15 mouse cellular contexts compared by ENCODE assay signal in genomic region chr7:127890798-127891197, GRCm38 (mm10). TPM values are rescaled to one million over a fixed set of nuclear protein-coding genes. Genes with fewer than 3 reads are reported as not detected.
A peak's percentile ranks its signal among the peaks of the same experiment; 100 is the strongest.
DNase-seq lines count a peak whose midpoint lies in the region; ATAC-seq and TF ChIP-seq lines count a peak whose summit lies in the region.
"Had no signal": no experiment of that assay in that cellular context is flagged by ENCODE, and none has a peak within 500 bp of the region (broad histone marks: within the 10 kb centered on the region; RNA-seq: fewer than 3 reads in every experiment).

Prss53 (minus strand) TSS chr7:127890970.

- TF ChIP-seq CTCF in liver, adult 2 months (IDR thresholded peaks at IDR 0.05; ENCODE audit: low read depth, low read length): no peak
- TF ChIP-seq CTCF in stomach, postnatal 0 days (IDR thresholded peaks at IDR 0.05; ENCODE audit: low read depth): no peak

- H3K36me3 ChIP-seq in liver, adult 2 months (ENCODE audit: control insufficient read depth, insufficient read depth, low read length): peaks cover 16% of the 10 kb centered on the region
- peaks cover 7% of the 10 kb centered on the region; the same call in 1 of the 2 replicates for H3K36me3 ChIP-seq in stomach, postnatal 0 days (ENCODE audit: control insufficient read depth, insufficient read depth, low read length)
- peaks cover 78% of the 10 kb centered on the region for H3K36me3 ChIP-seq in forebrain, embryonic 10.5 days (replicated peaks)

- no peak within 1 kb of the TSS for H3K9ac ChIP-seq in liver, adult 2 months (ENCODE audit: low read depth, low read length)
- H3K9ac ChIP-seq in stomach, postnatal 0 days (ENCODE audit: low read length): no peak within 1 kb of the TSS
- H3K9ac ChIP-seq: stomach, embryonic 15.5 days had no signal

- 32% methylated on average over 4 of the region's 4 CpGs for WGBS in liver, adult 2 months
- 24% methylated on average over 4 of the region's 4 CpGs for WGBS in stomach, postnatal 0 days
- 29% methylated on average over 4 of the region's 4 CpGs for WGBS in forebrain, embryonic 10.5 days

- H3K4me3 ChIP-seq in liver, adult 2 months (ENCODE audit: insufficient read depth, low read depth, low read length): no peak within 1 kb of the TSS
- H3K4me3 ChIP-seq in stomach, postnatal 0 days (ENCODE audit: low read depth, low read length): no peak within 1 kb of the TSS
- H3K4me3 ChIP-seq in forebrain, embryonic 10.5 days: no peak within 1 kb of the TSS
- H3K4me3 ChIP-seq: gastrocnemius, adult 2 months; neural tube, embryonic 13.5 days; stomach, embryonic 15.5 days had no signal

- TF ChIP-seq EP300 in stomach, postnatal 0 days (optimal IDR thresholded peaks at IDR 0.05): no peak

- H3K4me2 ChIP-seq in stomach, postnatal 0 days (replicated peaks; ENCODE audit: low read depth): no peak within 1 kb of the TSS
- H3K4me2 ChIP-seq: neural tube, embryonic 13.5 days; stomach, embryonic 15.5 days had no signal

- H3K79me2 ChIP-seq in liver, adult 2 months (ENCODE audit: control insufficient read depth, insufficient read depth, low read length): no peaks in the 10 kb centered on the region; the same call in 1 of the 2 replicates

- H3K27me3 ChIP-seq in liver, adult 2 months (ENCODE audit: control insufficient read depth, insufficient read depth, low read length): no peaks in the 10 kb centered on the region
- H3K27me3 ChIP-seq in stomach, postnatal 0 days (ENCODE audit: control insufficient read depth, insufficient read depth, low read length): no peaks in the 10 kb centered on the region
- H3K27me3 ChIP-seq in forebrain, embryonic 10.5 days (ENCODE audit: poor library complexity, severe bottlenecking): no peaks in the 10 kb centered on the region
- H3K27me3 ChIP-seq: neural tube, embryonic 13.5 days; stomach, embryonic 15.5 days had no signal

- no peak for TF ChIP-seq POLR2A in liver, adult 2 months (IDR thresholded peaks at IDR 0.05; ENCODE audit: extremely low read depth, insufficient read depth, low read length)

- no peak within 1 kb of the TSS for H3K27ac ChIP-seq in liver, adult 2 months (replicated peaks; ENCODE audit: insufficient read depth, low read depth, low read length)
- no peak within 1 kb of the TSS for H3K27ac ChIP-seq in stomach, postnatal 0 days (replicated peaks)
- H3K27ac ChIP-seq in forebrain, embryonic 10.5 days: no peak within 1 kb of the TSS
- H3K27ac ChIP-seq: gastrocnemius, adult 2 months; neural tube, embryonic 13.5 days; stomach, embryonic 15.5 days had no signal

- H3K4me1 ChIP-seq in liver, adult 2 months (ENCODE audit: control insufficient read depth, insufficient read depth, low read length): peaks cover 9% of the 10 kb centered on the region; the same call in 1 of the 2 replicates
- H3K4me1 ChIP-seq in stomach, postnatal 0 days (replicated peaks; ENCODE audit: control insufficient read depth, insufficient read depth): no peaks in the 10 kb centered on the region
- H3K4me1 ChIP-seq in forebrain, embryonic 10.5 days: peaks cover 19% of the 10 kb centered on the region

- no peaks in the 10 kb centered on the region for H3K9me3 ChIP-seq in stomach, postnatal 0 days (ENCODE audit: control insufficient read depth, low read length)
- H3K9me3 ChIP-seq in forebrain, embryonic 10.5 days: no peaks in the 10 kb centered on the region
- H3K9me3 ChIP-seq: neural tube, embryonic 13.5 days; stomach, embryonic 15.5 days had no signal

- ATAC-seq in stomach, postnatal 0 days (ENCODE audit: low FRiP score, low TSS enrichment): no peak
- ATAC-seq: forebrain, embryonic 16.5 days; midbrain, embryonic 16.5 days had no signal

- peak; percentile 40 for DNase-seq in liver, adult 2 months (ENCODE audit: extremely low read depth, low read depth, low spot score)
- DNase-seq in liver: no peak
- DNase-seq in kidney, adult 8-10 months: peak; percentile 80 to 81
- peak; percentile 43 to 56 for DNase-seq in lung, adult 18-20 months
- peak; percentile 79 for DNase-seq in stomach, postnatal 0 days (ENCODE audit: low spot score)
- DNase-seq in gastrocnemius, postnatal 10 days: no peak
- no peak for DNase-seq in forebrain, embryonic 10.5 days (ENCODE audit: extremely low spot score, low spot score)
- DNase-seq: adrenal gland, postnatal 10 days; gastrocnemius, adult 2 months; heart, postnatal 14 days; thymus, postnatal 36 days had no signal

RNA-seq across cellular contexts. Expression of gene Prss53, which starts in this region (rescaled TPM):
- total RNA-seq in liver, adult 2 months (2014; rRNA removed): 2.3 and 2.5 TPM in 2 replicates
- polyA plus RNA-seq in liver, adult 2 months (2012; rRNA removed): 9.2 and 12.0 TPM in 2 replicates
- 0.23 and 0.35 TPM in 2 replicates for polyA plus RNA-seq in stomach, postnatal 0 days (2015; fragmentation: Nextera tagmentation; extraction: Ambion mirVana)
- total RNA-seq in gastrocnemius, postnatal 10 days (2021): 1 to 10 TPM in 1 of 2 experiments, under 1 TPM in 1; 0.96 to 1.2 TPM
- polyA plus RNA-seq in forebrain, embryonic 10.5 days (2016; fragmentation: Nextera tagmentation; extraction: Ambion mirVana): 0.32 and 0.49 TPM in 2 replicates

Comparison
In these comparisons a context has a peak if more than half of its experiments do, and no peak if none do; other contexts are left out.
1. DNase-seq: peak in liver, adult 2 months (single experiment), kidney, adult 8-10 months (2 of 2) and lung, adult 18-20 months (2 of 2); none in liver (single experiment), gastrocnemius, postnatal 10 days (single experiment) and forebrain, embryonic 10.5 days (single experiment).
2. Peak in DNase-seq in stomach, postnatal 0 days; RNA of the gene not detected or under 1 TPM.